Mouse (Mus musculus) hindbrain, postnatal 0 days (tissue): ENCODE data around the gene Nepro. TPM values are rescaled to one million over a fixed set of nuclear protein-coding genes. Genes with fewer than 3 reads are reported as not detected.
A peak's percentile ranks its signal among the peaks of the same experiment; 100 is the strongest.

ENCODE experiments used
- ATAC-seq: fragments of 200-750 bp; cut with Nextera tagmentation; 2 replicates; pipeline ENCODE4 v1.8.0; 2017; ENCODE audit warnings: mild to moderate bottlenecking, moderate TSS enrichment, moderate library complexity
- DNase-seq: peaks from one replicate; pipeline ENCODE4 v3.0.0-alpha.2; 2015; ENCODE audit warnings: low spot score
- H3K27ac ChIP-seq: fragments of 300-500 bp; sonication (generic); 2 replicates; pipeline ENCODE4 v1.5.1; 2014; ENCODE audit warnings: mild to moderate bottlenecking
- H3K27me3 ChIP-seq: fragments of 300-500 bp; sonication (generic); 2 replicates; pipeline ENCODE4 v1.6.1; 2014; ENCODE audit warnings: low read length, mixed read lengths; ENCODE audit not compliant: insufficient read depth
- H3K36me3 ChIP-seq: fragments of 300-500 bp; sonication (generic); 2 replicates; pipeline ENCODE4 v1.6.1; 2014; ENCODE audit warnings: low read length, mixed read lengths; ENCODE audit not compliant: insufficient read depth
- H3K4me1 ChIP-seq: fragments of 300-500 bp; sonication (generic); 2 replicates; pipeline ENCODE4 v1.6.1; 2014; ENCODE audit warnings: antibody characterized with exemption, low read length, mixed read lengths; ENCODE audit not compliant: insufficient read depth
- H3K4me2 ChIP-seq: fragments of 300-500 bp; sonication (generic); 2 replicates; pipeline ENCODE4 v1.6.1; 2014; ENCODE audit warnings: low read depth, mild to moderate bottlenecking, low read length, moderate library complexity, mixed read lengths
- H3K4me3 ChIP-seq: fragments of 300-500 bp; sonication (generic); 2 replicates; pipeline ENCODE4 v1.5.1; 2014; ENCODE audit warnings: low read length
- H3K9ac ChIP-seq: fragments of 300-500 bp; sonication (generic); replicated peaks from 2 replicates; pipeline ENCODE4 v1.6.1; 2014; ENCODE audit warnings: mild to moderate bottlenecking, low read length, moderate library complexity, mixed read lengths
- H3K9me3 ChIP-seq: fragments of 300-500 bp; sonication (generic); 2 replicates; pipeline ENCODE4 v1.6.1; 2016; ENCODE audit warnings: low read length, mixed read lengths
- CTCF ChIP-seq: IDR thresholded peaks from 2 replicates; pipeline ENCODE4 v1.5.1; 2016; ENCODE audit warnings: antibody characterized with exemption, control low read depth, low read depth
- WGBS: fragments of 180-500 bp; shearing (Covaris S2); extraction: QIAGEN DNeasy Blood & Tissue Kit; methylation state at CpG from one replicate; pipeline ENCODE4 v1.1.7; 2014; 5-methylcytosine and 5-hydroxymethylcytosine counted together
- polyA plus RNA-seq: library from polyadenylated mRNA; unstranded; fragments of >200 nt; fragmentation: Nextera tagmentation; extraction: Ambion mirVana; gene quantifications from 2 replicates; pipeline ENCODE4 v1.2.1, GENCODE M21; 2015
- total RNA-seq: library from RNA; depleted of rRNA; stranded (reverse); fragments of >200 nt; gene quantifications from 2 replicates; pipeline ENCODE4 v1.2.3, GENCODE M21; 2014

The Nepro gene
- total and polyA plus RNA-seq, 2 experiments from 2014 or later, result 3.2 to 3.5 TPM

DNA sequence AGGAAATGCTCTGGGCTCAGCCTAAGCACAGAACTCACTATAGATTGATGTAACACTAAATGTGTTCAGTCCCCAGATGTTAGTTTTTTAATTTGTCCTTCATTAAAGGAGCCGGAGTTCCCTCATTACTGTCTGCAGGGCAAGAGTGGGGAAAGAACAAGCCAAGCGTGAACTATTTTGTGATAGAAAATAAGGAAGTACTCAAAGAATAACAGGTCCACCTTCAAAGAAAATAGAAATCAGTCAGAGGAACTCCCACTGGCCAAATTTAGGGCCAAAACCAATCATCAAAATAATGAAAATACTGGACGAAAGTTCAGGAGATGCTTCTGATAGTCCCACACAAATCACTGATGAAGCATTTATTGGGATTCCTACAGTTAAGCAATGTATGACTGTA is 22.9 kb upstream of the Nepro start:
- Histone ChIP-seq H3K9ac (no peak overlapping the region), H3K27ac (no peak overlapping the region), H3K9me3 (no peaks in the 10 kb centered on the region), H3K4me2 (no peak overlapping the region), H3K27me3 (no peaks in the 10 kb centered on the region), H3K4me3 (no peak overlapping the region), H3K36me3 (no peaks in the 10 kb centered on the region), H3K4me1 (no peaks in the 10 kb centered on the region)
- TF ChIP-seq CTCF, result no peak
- ATAC-seq (no peak), DNase-seq (no peak)
- 86% methylated on average over 3 of the region's 3 CpGs for WGBS

DNA sequence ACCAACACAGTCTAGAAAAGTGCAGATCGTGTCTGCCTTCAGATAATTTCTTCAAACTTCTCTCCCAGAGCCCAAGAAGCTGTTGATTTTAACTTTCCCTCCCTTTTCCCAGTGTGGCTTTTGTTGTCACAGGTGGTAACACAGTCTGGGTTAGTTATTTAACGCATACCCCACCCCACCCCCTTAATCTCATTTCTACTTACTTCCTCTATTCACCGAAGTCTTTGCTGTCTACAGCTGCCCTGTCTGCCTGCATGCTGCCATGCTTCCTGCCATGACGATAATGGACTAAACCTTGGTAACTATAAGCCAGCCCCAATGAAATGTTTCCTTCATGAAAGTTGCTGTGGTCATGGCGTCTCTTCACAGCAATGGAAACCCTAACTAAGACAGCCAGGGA is 21.8 kb upstream of the Nepro start:
- Histone ChIP-seq H3K9ac (no peak overlapping the region), H3K4me1 (no peaks in the 10 kb centered on the region), H3K4me3 (no peak overlapping the region), H3K27ac (no peak overlapping the region), H3K36me3 (no peaks in the 10 kb centered on the region), H3K9me3 (no peaks in the 10 kb centered on the region), H3K27me3 (no peaks in the 10 kb centered on the region), H3K4me2 (no peak overlapping the region)
- no peak for ATAC-seq
- no peak for TF ChIP-seq CTCF
- DNase-seq, result no peak
- 75% methylated on average over 5 of the region's 5 CpGs for WGBS

DNA sequence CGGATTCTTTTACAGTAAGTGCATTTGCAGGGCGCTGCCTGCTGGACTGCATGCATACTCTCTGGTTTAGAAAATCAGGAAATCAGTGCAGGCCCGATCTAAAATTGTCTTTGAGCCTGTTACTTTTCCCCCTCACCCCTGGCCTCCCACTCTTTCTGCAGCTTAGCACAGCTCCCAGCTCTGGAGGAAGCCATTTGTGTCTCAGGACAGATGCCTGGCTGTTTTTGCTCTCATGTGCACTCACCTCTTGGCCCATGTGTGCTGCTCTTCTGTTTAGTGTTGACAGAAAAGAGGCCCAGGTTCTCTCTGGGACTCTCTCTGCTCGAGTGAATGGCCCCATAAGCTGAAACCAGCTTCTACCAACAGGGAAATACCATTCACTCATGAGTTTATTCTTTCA is 20.6 kb upstream of the Nepro start:
- H3K36me3 ChIP-seq, result no peaks in the 10 kb centered on the region
- ATAC-seq, result no peak
- H3K4me1 ChIP-seq, result no peaks in the 10 kb centered on the region
- DNase-seq, result no peak
- H3K9ac ChIP-seq, result no peak overlapping the region
- no peaks in the 10 kb centered on the region for H3K9me3 ChIP-seq
- 58% methylated on average over 4 of the region's 4 CpGs for WGBS
- no peak overlapping the region for H3K27ac ChIP-seq
- H3K27me3 ChIP-seq, result no peaks in the 10 kb centered on the region
- TF ChIP-seq CTCF, result no peak
- no peak overlapping the region for H3K4me3 ChIP-seq
- H3K4me2 ChIP-seq, result no peak overlapping the region

DNA sequence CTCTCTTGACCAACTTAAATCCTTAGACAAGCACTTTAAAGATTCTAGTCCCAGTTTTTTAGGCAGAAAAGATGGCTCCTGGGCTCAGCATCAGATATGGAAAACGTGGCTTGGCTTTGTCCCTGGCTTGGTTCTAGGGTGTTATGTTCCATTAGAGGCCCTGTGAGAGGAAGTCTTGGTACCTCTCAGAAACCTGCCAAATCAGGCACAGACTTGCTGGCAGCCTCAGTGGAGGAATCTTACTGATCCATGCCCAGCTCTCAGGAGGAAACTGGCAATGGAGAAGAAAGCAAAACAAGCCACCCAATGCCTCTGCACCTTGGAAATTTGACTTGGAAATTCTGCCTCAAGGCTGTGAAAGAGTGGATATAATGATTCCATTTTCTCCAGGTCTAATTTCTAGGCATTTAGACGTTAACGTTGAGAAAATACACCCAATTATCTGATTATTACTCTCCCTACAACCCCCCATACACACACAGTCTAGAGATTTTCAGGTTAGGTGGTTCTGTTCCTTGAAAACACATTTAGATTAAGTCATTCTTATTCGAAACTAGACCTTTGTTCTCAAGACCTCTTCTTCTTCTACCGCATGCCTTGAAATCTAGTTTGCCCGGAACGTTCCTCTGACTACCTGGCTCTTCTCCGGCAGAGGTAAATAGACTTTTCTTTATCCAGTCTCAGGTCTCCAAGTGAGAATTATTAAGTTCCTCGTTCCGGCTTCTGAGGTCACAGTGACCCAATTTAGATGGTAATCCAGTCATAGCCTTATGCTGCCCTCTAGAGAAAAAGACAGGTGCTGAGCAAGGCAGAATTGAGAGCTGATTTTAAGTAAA is 7.6 kb upstream of the Nepro start:
- peak; percentile 79 for TF ChIP-seq CTCF
- ATAC-seq (peak; percentile 80), DNase-seq (peak; percentile 85)
- Histone ChIP-seq H3K27me3 (no peaks in the 10 kb centered on the region), H3K4me2 (peak overlapping the region; percentile 34; the same call in 1 of the 2 replicates), H3K9ac (no peak overlapping the region), H3K27ac (peak overlapping the region; percentile 58; the same call in 1 of the 2 replicates), H3K4me1 (no peaks in the 10 kb centered on the region), H3K36me3 (0 out of 2 replicates have a peak, but pooled peaks cover 6% of the 10 kb centered on the region), H3K9me3 (no peaks in the 10 kb centered on the region), H3K4me3 (no peak overlapping the region)
- 20% methylated on average over 10 of the region's 10 CpGs for WGBS

DNA sequence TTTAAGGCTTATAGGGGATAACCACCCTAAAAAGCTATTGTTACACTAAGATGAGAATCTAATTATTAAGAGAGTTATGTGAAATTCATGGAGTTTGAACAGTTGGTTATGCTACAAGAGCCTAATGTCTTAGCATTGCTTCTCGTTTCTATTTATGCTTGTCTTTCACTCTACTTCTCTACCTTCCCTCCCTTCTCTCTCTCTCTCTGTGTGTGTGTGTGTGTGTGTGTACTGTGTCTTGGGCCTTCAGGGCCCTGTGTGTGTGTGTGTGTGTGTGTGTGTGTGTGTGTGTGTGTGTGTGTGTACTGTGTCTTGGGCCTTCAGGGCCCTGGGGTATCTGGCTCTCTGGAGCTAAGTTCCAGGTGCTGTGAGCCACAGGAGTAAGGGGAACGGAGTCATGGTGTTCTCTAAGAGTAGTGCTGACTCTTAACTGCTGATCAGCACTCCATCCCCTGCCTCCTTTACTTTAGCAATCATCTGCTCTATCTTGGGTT is 6.9 kb upstream of the Nepro start:
- Histone ChIP-seq H3K27ac (no peak overlapping the region), H3K9ac (no peak overlapping the region), H3K4me3 (no peak overlapping the region), H3K36me3 (0 out of 2 replicates have a peak, but pooled peaks cover 6% of the 10 kb centered on the region), H3K27me3 (no peaks in the 10 kb centered on the region), H3K4me1 (no peaks in the 10 kb centered on the region), H3K9me3 (no peaks in the 10 kb centered on the region), H3K4me2 (no peak overlapping the region)
- WGBS, result 71% methylated on average over 2 of the region's 2 CpGs
- DNase-seq (no peak), ATAC-seq (peak; percentile 63)
- TF ChIP-seq CTCF, result no peak

DNA sequence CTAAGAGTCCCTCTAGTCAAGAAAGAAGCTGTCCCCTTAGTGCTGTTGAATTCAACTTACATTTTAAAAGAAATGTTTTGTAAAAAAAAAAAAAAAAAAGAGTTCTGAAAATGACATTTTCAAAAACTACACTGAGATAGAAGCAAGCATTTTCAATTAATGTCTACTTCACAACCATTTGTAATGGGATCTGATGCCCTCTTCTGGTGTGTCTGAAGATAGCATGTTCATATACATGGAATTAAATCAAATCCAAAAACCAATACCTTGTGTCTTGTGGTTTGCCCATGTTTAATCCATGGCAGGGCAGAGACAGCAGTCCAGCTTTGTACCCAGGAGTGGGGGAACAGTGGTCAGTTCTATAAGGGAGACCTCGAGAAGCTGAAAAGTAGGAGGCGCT is 6.3 kb upstream of the Nepro start:
- Histone ChIP-seq H3K9me3 (no peaks in the 10 kb centered on the region), H3K4me2 (no peak overlapping the region), H3K36me3 (0 out of 2 replicates have a peak, but pooled peaks cover 6% of the 10 kb centered on the region), H3K27me3 (no peaks in the 10 kb centered on the region), H3K9ac (no peak overlapping the region), H3K4me1 (no peaks in the 10 kb centered on the region), H3K4me3 (no peak overlapping the region), H3K27ac (no peak overlapping the region)
- 78% methylated on average over 2 of the region's 2 CpGs for WGBS
- no peak for ATAC-seq
- TF ChIP-seq CTCF, result peak; percentile 59
- peak; percentile 21 for DNase-seq

DNA sequence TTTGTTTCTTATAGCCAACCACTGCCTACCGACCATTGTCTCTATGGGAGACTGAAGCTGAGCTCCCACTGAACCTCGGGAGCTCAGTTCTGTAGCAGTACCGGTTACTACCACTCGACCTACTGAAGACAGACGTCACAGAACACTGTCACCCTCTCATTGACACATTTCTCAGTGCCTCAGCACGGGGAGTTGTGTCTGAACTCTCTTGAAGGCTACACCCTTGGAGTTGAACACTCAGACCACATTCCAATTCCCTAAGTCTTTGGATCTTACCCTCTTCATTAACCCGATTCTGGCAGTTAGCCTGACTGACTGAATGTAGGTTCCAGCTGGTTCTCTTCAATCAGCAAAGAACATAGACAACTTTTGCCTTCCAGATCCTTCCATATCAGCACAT is 4.8 kb upstream of the Nepro start:
- Histone ChIP-seq H3K4me1 (no peaks in the 10 kb centered on the region), H3K9me3 (no peaks in the 10 kb centered on the region), H3K36me3 (0 out of 2 replicates have a peak, but pooled peaks cover 6% of the 10 kb centered on the region), H3K27ac (no peak overlapping the region), H3K27me3 (no peaks in the 10 kb centered on the region), H3K4me2 (no peak overlapping the region), H3K4me3 (no peak overlapping the region), H3K9ac (no peak overlapping the region)
- no peak for DNase-seq
- 68% methylated on average over 7 of the region's 7 CpGs for WGBS
- no peak for ATAC-seq
- TF ChIP-seq CTCF, result no peak
